Mouse (Mus musculus): ENCODE data around the gene Hamp.

Gene Hamp

DNA sequence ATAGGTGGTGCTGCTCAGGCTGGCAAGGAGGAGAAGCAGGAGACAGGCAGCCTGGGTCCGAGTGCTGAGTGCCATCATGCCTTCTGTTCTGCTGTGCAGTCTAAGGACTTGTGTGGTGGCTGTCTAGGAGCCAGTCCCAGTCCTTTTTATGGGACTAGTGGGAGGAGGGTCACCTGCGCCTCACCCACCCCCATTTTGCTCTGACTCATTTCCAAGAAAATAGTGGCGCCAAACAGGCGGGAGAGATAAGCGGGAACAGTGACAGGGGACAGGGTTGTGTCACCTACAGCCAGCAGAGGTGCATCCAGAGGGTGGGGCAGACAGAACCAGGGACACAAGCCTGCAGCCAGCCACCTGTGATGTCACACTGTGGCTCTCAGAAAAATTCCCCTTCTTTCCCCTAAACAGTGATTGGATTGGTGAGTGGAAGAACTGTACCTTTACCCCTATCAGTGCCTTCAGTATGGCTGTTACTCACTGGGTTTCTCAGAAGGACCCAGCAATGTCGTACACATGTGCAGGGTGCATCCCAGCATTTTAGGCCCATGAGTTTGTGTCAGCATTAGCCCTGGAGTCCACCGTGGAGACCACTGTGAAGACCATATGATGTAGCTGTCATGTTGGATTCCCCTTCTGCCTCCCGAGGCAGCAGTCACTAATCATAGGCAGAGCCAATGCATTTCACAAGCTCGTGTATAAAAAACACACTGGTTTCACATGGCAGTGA is at the start of gene Hamp:
Hamp (minus strand) TSS at position 124 of the 727 bp plus-strand sequence.
- DNase-seq (ENCODE audit: low spot score in 2 of 2) = no peak

DNA sequence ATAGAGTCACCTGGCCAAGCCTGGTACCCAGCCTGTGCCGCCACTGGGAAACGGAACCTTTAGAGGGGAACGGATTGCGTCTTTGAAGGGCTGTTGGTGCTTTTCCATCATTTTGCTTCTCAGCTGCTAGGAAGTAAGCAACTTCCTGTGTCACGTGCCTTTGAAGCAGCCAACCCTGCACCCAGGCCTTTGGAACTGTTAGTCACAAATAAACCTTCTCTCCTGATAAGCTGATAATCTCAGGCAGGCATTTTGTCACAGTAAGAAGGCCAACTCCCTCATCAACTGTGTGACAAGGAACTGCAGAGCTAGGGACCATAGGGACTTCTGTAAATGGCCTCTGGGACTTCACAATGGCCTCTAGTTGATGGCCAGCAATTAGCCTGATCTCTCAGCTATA is 48.3 kb upstream of the Hamp start:
- DNase-seq (ENCODE audit: low spot score in 2 of 2) = no peak

DNA sequence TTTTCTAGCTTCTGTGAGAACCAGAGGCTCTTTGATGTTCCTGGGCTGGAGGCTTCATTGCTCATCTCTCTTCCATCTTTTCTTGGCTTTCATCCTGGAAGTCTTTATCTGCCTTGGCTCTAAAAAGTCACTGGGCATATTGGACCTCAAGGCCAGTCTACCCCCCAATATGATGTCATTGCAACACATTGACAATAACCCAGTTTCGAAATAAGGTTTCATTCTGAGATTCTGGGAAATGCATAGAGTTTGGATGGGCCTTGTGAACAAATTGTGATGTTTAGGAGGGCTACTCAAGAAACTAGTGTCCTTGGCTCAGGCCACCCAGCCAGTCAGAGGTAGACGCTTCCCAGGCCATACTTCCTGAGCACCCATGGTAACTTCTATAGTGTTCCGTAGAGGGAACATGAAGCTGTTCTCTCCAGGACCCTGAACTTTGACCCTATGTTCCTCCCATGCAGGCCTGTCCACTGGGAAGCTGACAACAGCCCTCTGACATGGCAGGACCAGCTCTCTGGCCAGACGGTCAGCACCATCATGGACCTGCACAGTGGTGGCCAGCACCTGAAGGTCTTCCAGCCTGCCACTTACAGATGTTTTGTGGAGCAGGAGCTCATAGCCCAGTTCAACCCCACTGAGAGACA is 44.8 kb upstream of the Hamp start:
- DNase-seq (ENCODE audit: low spot score in 2 of 2) = no peak

DNA sequence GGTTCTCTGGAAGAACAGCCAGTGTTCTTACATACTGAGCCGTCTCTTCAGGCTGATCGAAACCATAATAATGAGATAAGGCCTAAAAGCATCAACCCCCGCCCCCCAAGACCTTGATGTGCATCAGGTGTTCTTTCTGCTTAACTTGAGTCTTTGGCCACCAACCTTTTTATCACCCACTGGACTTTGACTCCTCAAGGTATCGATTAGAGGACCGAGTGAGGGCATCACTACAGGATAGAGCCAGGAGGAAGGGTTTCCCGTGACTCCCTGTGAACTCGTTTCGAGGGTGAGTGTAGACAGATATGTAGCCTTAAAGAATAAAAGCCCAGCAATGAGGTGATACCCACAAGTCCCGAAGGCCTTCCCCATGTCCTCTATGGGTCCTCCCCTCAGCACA is 41.5 kb upstream of the Hamp start:
- DNase-seq (ENCODE audit: low spot score in 2 of 2) = no peak

DNA sequence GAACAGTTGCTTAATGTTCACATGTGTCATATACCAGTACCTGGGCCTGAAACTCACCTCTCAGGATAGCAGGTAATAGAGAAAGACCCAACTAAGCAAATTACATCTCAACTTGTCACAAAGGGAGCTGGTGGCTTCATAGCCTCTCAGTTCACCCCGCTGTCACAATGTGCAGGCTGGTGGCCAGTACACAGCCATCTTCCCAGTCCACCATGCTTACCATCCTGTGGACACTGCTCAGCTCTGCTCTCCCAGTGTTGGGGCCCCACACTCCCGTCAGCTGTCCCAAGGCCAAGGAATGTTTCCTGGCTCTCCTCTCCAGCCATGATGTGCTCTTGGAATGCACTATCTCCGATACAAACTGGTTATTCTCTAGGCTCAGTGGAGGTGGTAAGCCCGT is 37.9 kb upstream of the Hamp start:
- no peak for DNase-seq (ENCODE audit: low spot score in 2 of 2)

GRCm38 (mm10) chr7:30973501-30974289 is 29.9 kb upstream of the Hamp start, which contains the start of gene Fam187b:
Gene Fam187b, plus strand, starts transcription at chr7:30973790.
- peak; percentile 75 to 81 for DNase-seq (ENCODE audit: low spot score in 2 of 2)

- no peak for DNase-seq (ENCODE audit: low spot score in 2 of 2)
Measured at GRCm38 (mm10) chr7:30973251-30973500, 29.3 kb upstream of the Hamp start, which contains the start of gene Lsr. Gene Lsr, minus strand, starts transcription at chr7:30973464.

DNA sequence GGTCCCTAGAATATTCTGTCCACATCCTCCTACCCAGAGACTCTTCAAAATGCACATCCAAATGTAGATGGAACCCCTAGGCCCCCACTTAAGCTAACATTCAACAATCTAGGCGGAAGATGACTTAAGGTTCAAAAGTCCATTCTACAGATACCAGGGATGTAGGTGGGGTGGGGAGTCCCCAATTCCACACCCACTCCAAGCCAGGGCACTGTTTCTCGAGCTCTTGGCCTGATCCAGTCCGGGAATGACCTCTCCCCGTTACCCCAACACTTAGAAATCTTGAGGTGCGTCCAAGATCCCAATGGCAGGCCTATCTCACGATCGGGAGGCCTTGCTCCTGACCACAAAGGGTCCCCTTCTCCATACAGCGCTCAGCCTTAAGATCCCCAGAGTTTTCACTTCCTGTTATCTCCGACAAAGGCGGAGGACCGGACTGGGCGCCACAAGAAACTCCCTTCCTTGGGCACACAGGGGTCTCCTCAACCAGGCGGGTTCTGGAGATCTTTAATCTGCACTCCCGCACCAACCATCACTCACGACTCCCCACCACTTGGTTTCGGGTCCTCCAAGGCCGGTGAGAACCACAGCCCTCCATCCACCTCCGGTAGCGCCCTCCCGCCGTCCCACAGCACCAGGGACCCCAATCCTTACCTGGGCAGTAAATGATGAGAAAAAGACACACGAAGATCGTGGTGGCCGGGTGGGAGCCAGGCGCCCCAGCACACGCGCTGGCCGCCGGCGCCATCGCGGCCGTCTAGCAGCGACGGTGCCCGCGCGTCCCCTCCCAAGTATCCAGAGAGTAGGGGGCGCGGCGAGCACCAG is 28.8 kb upstream of the Hamp start:
- DNase-seq (ENCODE audit: low spot score in 2 of 2) = no peak

GRCm38 (mm10) chr7:30971901-30972300 is 28.1 kb upstream of the Hamp start:
- DNase-seq (ENCODE audit: low spot score in 2 of 2) = no peak

DNA sequence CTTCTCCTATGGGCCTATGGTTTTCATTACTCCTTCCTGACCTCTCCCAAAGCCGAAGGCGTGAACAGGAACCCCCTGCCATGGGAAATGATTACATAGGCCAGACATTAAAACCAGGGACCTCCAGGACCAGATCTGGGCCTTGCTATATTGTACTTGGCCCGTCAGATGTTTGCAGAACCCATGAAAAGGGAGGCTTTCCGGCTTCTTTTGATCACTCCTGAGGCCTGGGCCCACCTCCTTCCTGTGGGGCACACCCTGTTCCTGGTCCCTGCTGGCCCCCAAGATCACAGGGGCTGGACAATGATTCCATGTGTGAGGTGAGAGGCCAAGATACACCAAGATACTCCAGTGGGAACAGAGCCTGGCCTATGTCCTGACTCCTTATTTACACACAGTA is 25.3 kb upstream of the Hamp start:
- no peak for DNase-seq (ENCODE audit: low spot score in 2 of 2)

DNA sequence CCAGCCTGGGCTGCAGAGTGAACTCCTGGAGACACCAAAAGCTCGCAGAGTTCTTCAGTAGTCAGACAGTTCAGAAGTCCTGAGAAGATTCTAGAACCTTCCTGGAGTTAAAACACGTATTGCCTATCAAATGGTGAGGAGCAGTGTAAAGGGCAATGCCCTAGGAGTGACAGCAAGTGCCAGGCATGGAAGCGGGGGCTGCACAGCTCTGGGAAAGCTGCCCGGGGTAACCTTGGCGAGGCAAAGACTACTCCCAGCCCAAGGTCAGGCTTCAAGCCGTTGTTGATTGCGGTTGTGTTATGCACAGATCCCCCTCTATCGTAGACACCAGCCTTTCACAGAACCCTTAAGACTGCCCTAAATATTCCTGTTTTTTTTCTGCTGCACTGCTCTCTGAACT is 24.8 kb upstream of the Hamp start:
- no peak for DNase-seq (ENCODE audit: low spot score in 2 of 2)

GRCm38 (mm10) chr7:30966657-30967056 is 22.8 kb upstream of the Hamp start:
- no peak for DNase-seq (ENCODE audit: low spot score in 2 of 2)

GRCm38 (mm10) chr7:30965677-30966076 is 21.8 kb upstream of the Hamp start:
- no peak for DNase-seq (ENCODE audit: low spot score in 2 of 2)

- DNase-seq (ENCODE audit: low spot score in 2 of 2) = no peak
Measured at GRCm38 (mm10) chr7:30964366-30964765, 20.5 kb upstream of the Hamp start.

- DNase-seq (ENCODE audit: low spot score in 2 of 2) = no peak
Measured at GRCm38 (mm10) chr7:30962862-30963261, 19.0 kb upstream of the Hamp start.

DNA sequence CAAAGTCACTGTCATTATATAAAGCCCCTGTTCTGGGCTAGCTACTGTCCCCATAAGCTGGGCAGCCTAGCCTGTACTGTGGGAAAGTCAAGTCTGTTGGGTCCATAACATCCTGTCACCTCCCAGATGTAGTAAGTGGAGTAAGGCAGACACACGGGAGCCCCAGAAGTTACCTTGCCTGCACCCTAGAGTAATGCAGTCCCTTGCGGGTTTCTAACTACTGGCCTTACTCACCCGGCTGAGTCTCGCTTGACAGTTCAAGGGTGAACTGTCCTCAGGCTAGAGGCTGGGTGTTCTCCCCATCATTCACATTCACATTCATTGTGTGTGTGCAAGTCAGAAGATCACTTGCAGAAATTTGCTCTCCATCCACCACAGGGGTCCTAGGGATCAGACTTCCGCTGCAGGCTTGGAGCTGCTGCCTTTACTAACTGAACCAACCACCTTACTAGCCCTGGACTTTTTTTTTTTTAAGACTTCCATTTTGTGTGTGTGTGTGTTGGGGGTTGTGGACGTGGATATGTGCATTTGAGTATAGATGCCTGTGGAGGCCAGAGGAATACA is 16.0 kb upstream of the Hamp start:
- no peak for DNase-seq (ENCODE audit: low spot score in 2 of 2)

GRCm38 (mm10) chr7:30958866-30959487 is 15.1 kb upstream of the Hamp start:
- DNase-seq (ENCODE audit: low spot score in 2 of 2) = no peak

GRCm38 (mm10) chr7:30958109-30958865 is 14.5 kb upstream of the Hamp start:
- DNase-seq (ENCODE audit: low spot score in 2 of 2) = peak in 1 of 2 experiments; percentile 60

DNA sequence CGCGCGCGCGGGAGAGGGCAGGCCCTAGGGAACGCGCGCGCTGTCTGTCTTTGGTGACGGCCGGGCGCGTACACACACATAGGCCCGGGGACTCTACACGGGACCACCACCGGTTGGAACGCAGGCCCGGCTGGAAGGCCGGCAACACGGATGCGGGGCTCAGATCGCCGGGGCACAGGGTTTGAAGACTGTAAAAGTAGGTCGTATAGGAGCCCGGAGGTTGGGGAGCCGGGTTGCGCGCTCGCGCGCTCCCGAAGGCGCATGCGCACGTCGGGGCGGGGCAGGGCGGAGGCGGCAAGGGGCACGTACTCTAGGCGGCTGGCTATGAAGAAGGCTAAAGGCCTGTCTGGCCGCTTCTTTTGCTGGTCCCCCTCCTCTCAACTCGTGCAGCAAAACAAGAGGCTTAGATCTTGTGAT is 13.5 kb upstream of the Hamp start:
- DNase-seq (ENCODE audit: low spot score in 2 of 2) = peak; percentile 88 to 92

DNA sequence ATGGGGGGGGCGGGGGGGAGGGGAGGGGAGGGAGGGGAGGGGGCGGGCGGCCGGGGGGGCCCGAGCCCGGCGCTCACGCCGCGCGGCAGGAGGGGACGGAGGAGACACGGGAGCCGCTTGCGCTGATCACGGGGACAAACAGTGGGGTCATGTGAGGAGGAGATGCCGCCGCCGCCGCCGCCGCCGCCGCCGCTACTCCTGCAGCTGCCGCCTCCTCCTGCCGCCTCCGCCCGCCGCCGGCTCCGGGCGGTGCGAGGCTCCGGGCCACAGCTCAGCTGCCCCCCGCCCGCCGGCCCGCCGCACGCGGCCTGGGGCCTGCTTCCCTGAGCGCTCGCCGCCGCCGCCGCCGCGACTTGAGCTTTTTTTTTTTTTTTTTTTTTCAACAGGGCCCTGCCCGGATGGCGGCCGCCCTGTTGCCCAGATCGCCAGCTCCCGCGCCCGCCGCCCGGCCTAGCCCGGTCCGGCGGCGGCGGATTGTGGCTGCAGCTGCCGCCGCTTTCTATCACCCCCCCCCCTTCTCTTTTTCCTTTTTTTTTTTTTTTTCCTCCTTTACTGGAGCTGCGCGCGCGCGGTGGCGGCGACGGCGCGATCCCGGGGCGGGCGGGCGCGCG is 13.0 kb upstream of the Hamp start, which contains the start of gene Usf2:
Usf2 (minus strand) TSS at position 48 of the 611 bp plus-strand sequence.
- peak; percentile 91 to 92 for DNase-seq (ENCODE audit: low spot score in 2 of 2)
